Mouse (Mus musculus): ENCODE measurements around the gene Insyn1. TPM values are rescaled to one million over a fixed set of nuclear protein-coding genes. Genes with fewer than 3 reads are reported as not detected.

Gene Insyn1
- 2.9 and 3.1 TPM in 2 replicates for polyA plus RNA-seq (2021; fragmentation: Nextera tagmentation)
- long read RNA-seq, experiment 1, partial matches to known transcripts = 2 of 9 reads
- long read RNA-seq, experiment 1, other reads (novel, unspliced or antisense) = 4 of 9 reads
- long read RNA-seq, experiment 2, partial matches to known transcripts = 0 of 12 reads
- long read RNA-seq, experiment 2, other reads (novel, unspliced or antisense) = 8 of 12 reads

GRCm38 (mm10) chr9:58487851-58488801, at the start of gene Insyn1:
Gene Insyn1 (plus strand): TSS chr9:58488603.

Other genes with a start within 250 kb of the Insyn1 start
- 5.5 and 6.0 TPM in 2 replicates for gene Pml, start 238.8 kb upstream of the Insyn1 start, polyA plus RNA-seq (2021; fragmentation: Nextera tagmentation)
- gene Stoml1, start 235.4 kb upstream of the Insyn1 start, polyA plus RNA-seq (2021; fragmentation: Nextera tagmentation) = 69.6 and 74.3 TPM in 2 replicates
- gene Loxl1, start 175.4 kb upstream of the Insyn1 start, polyA plus RNA-seq (2021; fragmentation: Nextera tagmentation) = 0.90 and 1.6 TPM in 2 replicates
- not detected in 2 replicates for gene Tbc1d21, start 118.1 kb upstream of the Insyn1 start, polyA plus RNA-seq (2021; fragmentation: Nextera tagmentation)
- gene Cd276, start 66.8 kb downstream of the Insyn1 start, polyA plus RNA-seq (2021; fragmentation: Nextera tagmentation) = 5.5 and 5.9 TPM in 2 replicates
- 250 and 294 TPM in 2 replicates for gene Nptn, start 93.6 kb downstream of the Insyn1 start, polyA plus RNA-seq (2021; fragmentation: Nextera tagmentation)

Measured in layer of hippocampus, adult 6 months (tissue).